Mouse (Mus musculus): Measurements from ENCODE around the gene Myo5c. TPM values are rescaled to one million over a fixed set of nuclear protein-coding genes. Genes with fewer than 3 reads are reported as not detected.

Myo5c gene
- polyA plus RNA-seq, 1 experiment from 2014 or later, result 0.54 TPM

GRCm38 (mm10) chr9:75287636-75288035, 55.8 kb downstream of the Myo5c start:
- H3K4me1 ChIP-seq (replicated peaks), result no peaks in the 10 kb centered on the region
- WGBS, result 63% methylated on average over 6 of the region's 6 CpGs
- no peak overlapping the region for H3K27ac ChIP-seq (replicated peaks)
- no peak overlapping the region for H3K4me3 ChIP-seq
- H3K27me3 ChIP-seq, result no peaks in the 10 kb centered on the region
- H3K9ac ChIP-seq, result no peak overlapping the region
- H3K4me2 ChIP-seq, result no peak overlapping the region
- ATAC-seq (ENCODE audit: low FRiP score, low read depth), result no peak
- no peaks in the 10 kb centered on the region for H3K36me3 ChIP-seq
- H3K9me3 ChIP-seq, result no peaks in the 10 kb centered on the region

- H3K4me2 ChIP-seq, result no peak overlapping the region
- no peak for ATAC-seq (ENCODE audit: low FRiP score, low read depth)
- WGBS, result 48% methylated on average over 4 of the region's 4 CpGs
Observed at GRCm38 (mm10) chr9:75289545-75289944, 57.7 kb downstream of the Myo5c start.

DNA sequence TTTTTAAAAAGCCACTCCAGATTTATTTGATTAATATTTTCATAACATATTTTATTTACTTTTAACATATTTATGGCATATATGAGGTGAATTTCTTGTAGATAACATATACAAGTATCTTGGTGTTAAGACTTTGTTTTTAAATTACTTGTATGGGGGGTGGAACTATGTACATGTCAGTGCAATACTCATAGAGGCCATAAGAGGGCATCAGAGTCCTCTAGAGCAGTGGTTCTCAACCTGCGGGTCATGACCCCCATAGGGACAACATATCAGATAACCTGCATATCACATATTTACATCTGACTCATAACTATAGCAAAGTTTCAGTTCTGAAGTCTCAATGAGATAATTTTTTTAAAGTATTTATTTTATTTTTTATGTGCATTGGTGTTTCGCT, 67.5 kb downstream of the Myo5c start:
- Histone ChIP-seq H3K27ac (replicated peaks) (no peak overlapping the region), H3K4me1 (replicated peaks) (no peaks in the 10 kb centered on the region), H3K4me2 (no peak overlapping the region), H3K27me3 (no peaks in the 10 kb centered on the region), H3K4me3 (no peak overlapping the region), H3K9me3 (no peaks in the 10 kb centered on the region), H3K9ac (no peak overlapping the region), H3K36me3 (no peaks in the 10 kb centered on the region)
- 81% methylated on average over 2 of the region's 2 CpGs for WGBS
- no peak for ATAC-seq (ENCODE audit: low FRiP score, low read depth)

More at GRCm38 (mm10) chr9:75289545-75289944, 57.7 kb downstream of the Myo5c start:
- no peaks in the 10 kb centered on the region for H3K27me3 ChIP-seq
- no peaks in the 10 kb centered on the region for H3K4me1 ChIP-seq (replicated peaks)
- H3K9ac ChIP-seq, result no peak overlapping the region
- H3K4me3 ChIP-seq, result no peak overlapping the region
- H3K9me3 ChIP-seq, result no peaks in the 10 kb centered on the region
- no peaks in the 10 kb centered on the region for H3K36me3 ChIP-seq
- H3K27ac ChIP-seq (replicated peaks), result no peak overlapping the region

GRCm38 (mm10) chr9:75303033-75303432, 71.2 kb downstream of the Myo5c start:
- Histone ChIP-seq H3K36me3 (no peaks in the 10 kb centered on the region), H3K4me2 (no peak overlapping the region), H3K4me1 (replicated peaks) (no peaks in the 10 kb centered on the region), H3K27ac (replicated peaks) (no peak overlapping the region), H3K9ac (no peak overlapping the region), H3K27me3 (no peaks in the 10 kb centered on the region), H3K4me3 (no peak overlapping the region), H3K9me3 (no peaks in the 10 kb centered on the region)
- 78% methylated on average over 2 of the region's 2 CpGs for WGBS
- no peak for ATAC-seq (ENCODE audit: low FRiP score, low read depth)

- Histone ChIP-seq H3K4me3 (no peak overlapping the region), H3K9ac (no peak overlapping the region), H3K9me3 (no peaks in the 10 kb centered on the region), H3K36me3 (no peaks in the 10 kb centered on the region), H3K27me3 (no peaks in the 10 kb centered on the region), H3K4me1 (replicated peaks) (no peaks in the 10 kb centered on the region), H3K27ac (replicated peaks) (no peak overlapping the region), H3K4me2 (peak overlapping the region; percentile 24; the same call in 1 of the 2 replicates)
- 30% methylated on average over 16 of the region's 16 CpGs for WGBS
- ATAC-seq (ENCODE audit: low FRiP score, low read depth), result no peak
Observed at GRCm38 (mm10) chr9:75303701-75304261, 72.0 kb downstream of the Myo5c start.

DNA sequence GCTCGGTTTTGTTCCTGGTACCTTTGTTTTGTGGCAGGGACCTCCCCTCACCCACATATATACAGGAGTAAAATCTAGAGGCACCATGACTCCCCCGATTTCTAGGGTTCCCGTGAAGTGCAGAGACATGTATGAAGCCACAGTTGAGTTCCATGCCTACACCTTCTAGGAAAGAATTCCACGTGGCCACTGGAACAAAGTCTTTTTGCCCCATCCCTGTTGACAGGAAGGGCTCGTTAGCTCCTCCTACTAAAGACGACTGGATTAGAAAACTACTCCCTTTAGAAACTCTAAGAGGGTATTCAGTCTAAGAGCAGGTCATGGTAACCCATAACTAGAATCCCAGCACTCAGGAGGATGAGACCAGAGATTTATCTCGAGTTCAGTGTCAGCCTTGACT, 72.5 kb downstream of the Myo5c start:
- ATAC-seq (ENCODE audit: low FRiP score, low read depth), result no peak
- 32% methylated on average over 7 of the region's 7 CpGs for WGBS
- Histone ChIP-seq H3K4me3 (no peak overlapping the region), H3K4me1 (replicated peaks) (no peaks in the 10 kb centered on the region), H3K9ac (no peak overlapping the region), H3K36me3 (no peaks in the 10 kb centered on the region), H3K9me3 (no peaks in the 10 kb centered on the region), H3K4me2 (peak overlapping the region; percentile 24; the same call in 1 of the 2 replicates), H3K27me3 (no peaks in the 10 kb centered on the region), H3K27ac (replicated peaks) (no peak overlapping the region)

- Histone ChIP-seq H3K9me3 (no peaks in the 10 kb centered on the region), H3K27me3 (no peaks in the 10 kb centered on the region), H3K27ac (replicated peaks) (no peak within 1 kb of the TSS; the same call in 1 of the 2 replicates), H3K36me3 (no peaks in the 10 kb centered on the region), H3K4me3 (no peak within 1 kb of the TSS), H3K4me2 (no peak within 1 kb of the TSS), H3K4me1 (replicated peaks) (no peaks in the 10 kb centered on the region), H3K9ac (no peak within 1 kb of the TSS)
- ATAC-seq (ENCODE audit: low FRiP score, low read depth), result no peak
- 71% methylated on average over 11 of the region's 11 CpGs for WGBS
Observed at GRCm38 (mm10) chr9:75306126-75306898, 74.5 kb downstream of the Myo5c start, which contains the start of gene Gnb5. TSS of gene Gnb5 (plus strand) at chr9:75306288.

GRCm38 (mm10) chr9:75307015-75307414, 75.2 kb downstream of the Myo5c start:
- H3K4me2 ChIP-seq, result no peak overlapping the region
- H3K4me3 ChIP-seq, result no peak overlapping the region
- no peaks in the 10 kb centered on the region for H3K4me1 ChIP-seq (replicated peaks)
- H3K27me3 ChIP-seq, result no peaks in the 10 kb centered on the region
- H3K9me3 ChIP-seq, result no peaks in the 10 kb centered on the region
- no peak overlapping the region for H3K27ac ChIP-seq (replicated peaks)
- no peak overlapping the region for H3K9ac ChIP-seq
- WGBS, result 89% methylated on average over 5 of the region's 5 CpGs
- no peaks in the 10 kb centered on the region for H3K36me3 ChIP-seq
- ATAC-seq (ENCODE audit: low FRiP score, low read depth), result no peak

GRCm38 (mm10) chr9:75308621-75309020, 76.8 kb downstream of the Myo5c start:
- no peak overlapping the region for H3K9ac ChIP-seq
- H3K9me3 ChIP-seq, result no peaks in the 10 kb centered on the region
- ATAC-seq (ENCODE audit: low FRiP score, low read depth), result no peak
- no peaks in the 10 kb centered on the region for H3K36me3 ChIP-seq
- no peaks in the 10 kb centered on the region for H3K27me3 ChIP-seq
- H3K4me2 ChIP-seq, result no peak overlapping the region
- H3K27ac ChIP-seq (replicated peaks), result no peak overlapping the region
- no peak overlapping the region for H3K4me3 ChIP-seq
- 0 out of 2 replicates have a peak, but pooled peaks cover 8% of the 10 kb centered on the region for H3K4me1 ChIP-seq (replicated peaks)
- 73% methylated on average over 5 of the region's 5 CpGs for WGBS

DNA sequence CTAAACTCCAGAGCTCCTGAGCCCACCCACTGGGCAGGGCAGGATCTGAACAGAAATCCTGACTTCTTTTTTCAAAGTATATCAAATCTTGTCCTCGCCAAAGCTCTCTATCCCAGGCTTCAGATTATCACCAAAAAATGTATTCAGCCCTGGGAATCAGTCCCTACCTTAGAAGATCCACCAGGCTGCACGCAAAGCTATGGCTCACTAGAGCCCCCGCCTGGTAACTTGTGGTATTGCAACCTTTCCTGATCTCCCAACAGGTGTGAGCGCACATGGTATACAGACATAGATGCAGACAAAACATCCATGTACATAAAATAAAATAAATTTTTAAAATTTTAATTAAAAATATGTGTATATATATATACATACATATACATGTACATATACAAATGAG, 80.2 kb downstream of the Myo5c start:
- WGBS, result 16% methylated on average over 4 of the region's 4 CpGs
- H3K27me3 ChIP-seq, result no peaks in the 10 kb centered on the region

GRCm38 (mm10) chr9:75313138-75313831, 81.5 kb downstream of the Myo5c start:
- H3K9me3 ChIP-seq, result no peaks in the 10 kb centered on the region
- peak overlapping the region; percentile 76 for H3K4me3 ChIP-seq
- H3K9ac ChIP-seq, result peak overlapping the region; percentile 80; the same call in 1 of the 2 replicates
- 27% methylated on average over 11 of the region's 11 CpGs for WGBS
- H3K4me2 ChIP-seq, result peak overlapping the region; percentile 86
- H3K27me3 ChIP-seq, result no peaks in the 10 kb centered on the region
- H3K27ac ChIP-seq (replicated peaks), result peak overlapping the region; percentile 92
- H3K4me1 ChIP-seq (replicated peaks), result peaks cover 25% of the 10 kb centered on the region
- ATAC-seq (ENCODE audit: low FRiP score, low read depth), result peak; percentile 47
- no peaks in the 10 kb centered on the region for H3K36me3 ChIP-seq

More for the DNA sequence above, 80.2 kb downstream of the Myo5c start:
- Histone ChIP-seq H3K4me1 (replicated peaks) (peaks cover 25% of the 10 kb centered on the region), H3K36me3 (no peaks in the 10 kb centered on the region), H3K4me3 (no peak overlapping the region), H3K9me3 (no peaks in the 10 kb centered on the region), H3K27ac (replicated peaks) (no peak overlapping the region), H3K4me2 (no peak overlapping the region), H3K9ac (no peak overlapping the region)
- ATAC-seq (ENCODE audit: low FRiP score, low read depth), result no peak

Measured in hindbrain, embryonic 15.5 days (tissue).